Mouse (Mus musculus) MEL (cell line): ENCODE measurements around the gene Dlec1.

Source experiments
- CHD2 ChIP-seq: IDR thresholded peaks from 2 replicates; pipeline ENCODE4 v1.6.1; 2011; ENCODE audit warnings: low read length, improper control_type of control experiment
- CTCF ChIP-seq, 3 experiments: IDR thresholded peaks in 2 of 3; conservative IDR thresholded peaks in 1 of 3; 2 replicates each; pipeline ENCODE4 v1.5.1; 2011 to 2012; ENCODE audit warnings: low read length in 3 of 3, low read depth in 2 of 3, mild to moderate bottlenecking in 2 of 3, improper control_type of control experiment in 1 of 3, inconsistent platforms in 1 of 3, mixed read lengths in 1 of 3, moderate library complexity in 1 of 3; ENCODE audit not compliant: control insufficient read depth in 1 of 3, insufficient read depth in 1 of 3, poor library complexity in 1 of 3, severe bottlenecking in 1 of 3
- E2F4 ChIP-seq: IDR thresholded peaks from 2 replicates; pipeline ENCODE4 v1.6.1; 2011; ENCODE audit warnings: low read depth, low read length, improper control_type of control experiment, borderline replicate concordance
- GATA1 ChIP-seq: IDR thresholded peaks from 2 replicates; pipeline ENCODE4 v1.6.1; 2011; ENCODE audit warnings: low read depth, low read length, improper control_type of control experiment
- MAFK ChIP-seq: IDR thresholded peaks from 2 replicates; pipeline ENCODE4 v1.6.1; 2011; ENCODE audit warnings: low read depth, mild to moderate bottlenecking, low read length, improper control_type of control experiment, borderline replicate concordance
- POLR2A ChIP-seq, 2 experiments: IDR thresholded peaks; 2 replicates each; pipeline ENCODE4 v1.6.1; 2011 to 2012; ENCODE audit warnings: low read length in 2 of 2, mild to moderate bottlenecking in 2 of 2, control low read depth in 1 of 2, improper control_type of control experiment in 1 of 2, low read depth in 1 of 2, moderate library complexity in 1 of 2; ENCODE audit not compliant: control insufficient read depth in 1 of 2, insufficient read depth in 1 of 2, poor library complexity in 1 of 2
- TBP ChIP-seq: IDR thresholded peaks from 2 replicates; pipeline ENCODE4 v1.8.0; 2011; ENCODE audit warnings: low read depth, low read length, improper control_type of control experiment
- TCF12 ChIP-seq: IDR thresholded peaks from 2 replicates; pipeline ENCODE4 v1.6.1; 2014; ENCODE audit warnings: low read depth, mild to moderate bottlenecking, inconsistent platforms, low read length, improper control_type of control experiment, moderate library complexity
- USF1 ChIP-seq: IDR thresholded peaks from 2 replicates; pipeline ENCODE4 v1.6.1; 2014; ENCODE audit warnings: low read depth, mild to moderate bottlenecking, inconsistent platforms, low read length, improper control_type of control experiment, moderate library complexity
- ZMIZ1 ChIP-seq: IDR thresholded peaks from 2 replicates; pipeline ENCODE4 v1.6.1; 2012; ENCODE audit warnings: low read depth, mild to moderate bottlenecking, inconsistent platforms, low read length, improper control_type of control experiment, moderate library complexity

DNA sequence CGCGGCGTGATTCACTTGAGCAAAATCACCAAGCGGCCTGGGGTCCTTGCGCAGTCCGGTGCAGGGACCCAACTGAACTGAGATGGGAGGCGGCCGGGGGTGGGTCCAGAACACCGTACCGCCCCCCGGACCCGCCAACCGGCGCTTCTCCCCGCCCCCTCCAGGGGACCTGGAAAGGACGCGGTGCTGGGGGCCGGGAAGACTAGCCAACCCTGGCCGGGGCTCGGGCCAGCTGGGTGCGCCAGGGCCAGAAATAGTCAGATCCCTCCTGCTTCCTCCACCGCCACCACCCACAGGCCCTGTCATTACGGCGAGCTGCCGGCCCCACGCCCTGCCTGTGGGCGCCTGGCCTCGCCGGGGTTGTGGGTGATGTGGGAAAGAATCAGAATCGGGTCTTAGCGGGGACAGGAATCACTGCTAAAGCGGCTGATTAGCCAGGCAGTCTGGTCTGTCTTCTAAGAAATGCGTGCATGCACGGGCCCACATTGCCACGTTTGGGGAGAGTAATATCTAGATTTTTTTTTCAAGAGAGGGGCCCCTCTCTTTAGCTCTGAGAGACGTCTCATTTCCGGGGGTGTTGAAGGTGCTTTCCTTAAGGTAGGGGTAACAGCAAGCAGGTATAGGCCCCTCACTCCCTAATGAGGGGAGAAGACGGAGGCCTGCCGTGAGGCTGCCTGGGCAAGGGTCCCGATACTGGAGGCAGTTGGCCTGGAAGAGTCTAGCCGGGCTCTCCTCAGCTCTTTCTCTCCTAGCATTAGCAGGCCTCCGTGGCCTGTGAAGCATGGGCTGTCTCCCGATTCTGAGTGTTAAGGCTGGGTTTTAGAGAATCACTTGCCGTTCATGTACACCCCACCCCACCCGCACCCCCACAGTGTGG, 8.6 kb upstream of the Dlec1 start, which contains the start of gene Plcd1:
- TF ChIP-seq TCF12 (no peak), MAFK (no peak), TBP (no peak), POLR2A (IDR thresholded peaks at IDR 0.05; ENCODE audit: control insufficient read depth in 1 of 2, insufficient read depth in 1 of 2, low read depth in 1 of 2, low read length in 2 of 2, poor library complexity in 1 of 2) (no peak), GATA1 (no peak), CTCF (IDR thresholded peaks at IDR 0.05 in 2 of 3, conservative IDR thresholded peaks at IDR 0.05 in 1 of 3; ENCODE audit: control insufficient read depth in 1 of 3, insufficient read depth in 1 of 3, low read depth in 2 of 3, low read length in 3 of 3, poor library complexity in 1 of 3, severe bottlenecking in 1 of 3) (no peak), USF1 (no peak), ZMIZ1 (no peak), E2F4 (no peak), CHD2 (no peak)
